Mouse (Mus musculus): ENCODE data around the gene Atp11b.
A peak's percentile ranks its signal among the peaks of the same experiment; 100 is the strongest.

The Atp11b gene

DNA sequence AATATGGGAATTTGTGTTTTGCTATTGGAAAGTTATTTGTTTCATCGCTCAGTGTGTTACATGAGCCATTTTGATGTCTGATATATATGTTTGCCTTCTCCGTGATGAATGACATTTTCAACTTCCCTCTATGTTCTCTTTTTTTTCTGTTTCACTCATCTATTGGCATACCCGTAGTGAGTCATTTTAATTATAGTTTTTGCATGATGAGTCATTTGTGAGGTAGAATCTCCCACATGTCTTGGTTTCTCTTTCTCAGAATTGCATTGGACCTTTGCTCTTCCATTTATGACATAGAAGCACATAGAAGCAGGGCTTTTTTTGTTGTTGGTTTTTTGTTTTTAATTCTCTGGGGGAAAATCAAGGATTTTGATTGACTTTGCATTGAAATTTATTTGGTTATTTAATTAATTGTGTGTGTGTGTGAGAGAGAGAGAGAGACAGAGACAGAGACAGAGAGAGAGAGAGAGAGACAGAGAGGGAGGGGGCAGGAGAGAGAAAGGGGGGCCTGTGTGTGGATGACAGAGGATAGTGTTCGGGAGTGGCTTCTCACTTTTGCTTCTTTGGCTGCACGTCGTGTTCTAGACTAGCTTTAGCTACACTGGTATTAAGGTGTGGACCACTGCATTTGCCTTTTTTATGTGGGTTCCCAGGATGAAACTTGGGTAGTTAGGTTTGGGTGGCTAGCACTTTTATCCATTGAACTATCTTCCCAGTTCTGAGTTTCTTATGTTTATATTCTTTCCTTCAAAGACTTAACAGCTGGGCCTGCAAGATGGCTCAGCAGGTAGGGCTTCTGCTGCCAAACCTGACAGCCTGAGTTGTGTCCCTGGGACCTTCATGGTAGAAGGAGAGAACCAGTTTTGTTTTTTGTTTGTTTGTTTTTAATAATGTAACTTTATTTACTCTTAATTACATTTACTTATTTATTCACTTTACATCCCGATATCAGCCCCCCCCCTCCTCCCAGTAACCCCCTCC lies 11.0 kb downstream of the Atp11b start:
- DNase-seq (ENCODE audit: low read depth, low spot score): peak; percentile 61

DNA sequence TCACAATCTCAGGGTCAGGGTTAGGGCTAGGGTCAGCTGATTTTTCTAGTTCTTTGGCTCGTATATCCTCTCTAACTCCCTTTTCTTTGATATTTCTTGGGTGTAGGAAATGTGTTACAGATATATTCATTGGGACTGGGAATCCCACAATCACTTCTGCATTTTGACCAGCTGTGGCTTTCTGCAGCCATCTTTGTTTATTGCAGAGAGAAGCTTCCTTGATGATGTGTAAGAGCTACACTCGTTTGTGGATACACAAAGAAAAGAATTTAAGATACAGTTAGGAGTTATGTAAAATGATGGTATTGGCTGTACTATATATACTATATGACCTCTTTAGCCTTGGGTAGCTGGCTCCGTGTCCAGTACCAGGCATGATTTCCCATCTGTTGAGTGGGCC lies 25.8 kb downstream of the Atp11b start:
- no peak for DNase-seq (ENCODE audit: low read depth, low spot score)

DNA sequence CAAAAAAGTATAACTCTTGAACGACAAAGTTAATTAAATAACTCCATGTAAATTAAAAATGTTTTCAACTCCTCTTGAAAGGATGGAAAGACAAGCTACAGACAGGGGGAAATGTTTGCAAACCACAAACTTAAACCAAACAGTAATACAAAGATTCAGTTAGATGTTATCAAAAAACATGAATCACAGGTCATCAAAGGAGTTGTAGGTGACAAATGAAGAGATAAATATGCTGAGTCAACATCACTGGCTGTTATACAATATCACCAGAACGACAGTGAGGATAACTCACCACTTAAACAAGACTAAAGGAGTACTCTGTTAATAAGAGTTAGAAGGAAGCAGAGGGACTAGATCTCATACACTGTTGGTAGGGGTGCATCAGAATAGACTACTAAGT lies 48.1 kb downstream of the Atp11b start:
- DNase-seq (ENCODE audit: low read depth, low spot score): no peak

DNA sequence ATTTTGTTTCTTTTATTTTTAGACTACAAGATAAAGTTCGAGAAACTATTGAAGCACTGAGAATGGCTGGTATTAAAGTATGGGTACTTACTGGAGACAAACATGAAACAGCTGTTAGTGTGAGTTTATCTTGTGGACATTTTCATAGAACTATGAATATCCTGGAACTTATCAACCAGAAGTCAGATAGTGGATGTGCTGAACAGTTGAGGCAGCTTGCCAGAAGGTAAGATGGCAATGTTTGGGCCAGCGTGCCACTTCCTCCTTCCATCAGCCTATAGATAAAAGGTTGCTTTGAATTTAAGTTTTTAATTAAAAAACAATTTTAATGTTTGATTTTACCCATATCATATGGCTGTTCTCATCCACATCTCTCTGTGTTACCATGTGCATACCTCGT lies 66.0 kb downstream of the Atp11b start:
- no peak for DNase-seq (ENCODE audit: low read depth, low spot score)

DNA sequence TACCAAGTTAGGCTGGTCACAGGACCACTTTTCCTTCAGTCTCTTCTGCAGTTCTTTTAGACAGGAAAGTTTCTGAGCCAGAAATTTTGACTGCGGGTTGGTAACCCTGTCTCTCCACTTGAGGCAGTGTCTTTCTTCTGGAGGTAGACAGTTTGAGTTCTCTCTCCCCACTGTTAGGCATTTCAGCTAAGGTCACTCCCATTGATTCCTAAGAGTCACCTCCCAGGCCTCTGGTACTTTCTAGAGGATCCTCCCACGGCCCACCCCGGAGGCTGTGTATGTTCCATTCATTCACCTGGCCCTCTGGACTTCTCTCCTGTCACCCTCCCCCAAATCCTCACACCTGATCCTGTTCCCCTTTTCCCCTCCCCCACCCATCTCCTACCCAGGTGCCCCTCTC lies 68.1 kb downstream of the Atp11b start:
- DNase-seq (ENCODE audit: low read depth, low spot score): no peak

DNA sequence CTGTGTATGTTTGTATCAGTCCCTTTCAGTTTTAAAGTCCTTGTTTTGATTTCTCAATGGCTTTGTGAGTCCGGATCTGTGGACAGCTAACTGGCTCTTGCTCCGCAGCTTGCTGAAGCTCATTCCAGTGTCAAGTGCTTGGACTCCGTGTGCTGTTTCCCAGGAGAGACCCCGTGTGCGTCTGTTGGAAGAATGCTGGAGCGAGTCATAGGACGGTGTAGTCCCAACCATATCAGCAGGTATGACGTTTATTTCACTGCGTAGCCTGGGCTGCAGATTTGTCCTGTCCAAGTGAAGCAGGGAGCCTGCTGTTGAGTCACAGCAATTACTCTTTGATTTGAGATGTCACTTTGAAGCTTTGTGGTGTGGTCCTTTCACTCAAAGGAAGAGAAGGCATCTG lies 95.4 kb downstream of the Atp11b start:
- no peak for DNase-seq (ENCODE audit: low read depth, low spot score)

DNA sequence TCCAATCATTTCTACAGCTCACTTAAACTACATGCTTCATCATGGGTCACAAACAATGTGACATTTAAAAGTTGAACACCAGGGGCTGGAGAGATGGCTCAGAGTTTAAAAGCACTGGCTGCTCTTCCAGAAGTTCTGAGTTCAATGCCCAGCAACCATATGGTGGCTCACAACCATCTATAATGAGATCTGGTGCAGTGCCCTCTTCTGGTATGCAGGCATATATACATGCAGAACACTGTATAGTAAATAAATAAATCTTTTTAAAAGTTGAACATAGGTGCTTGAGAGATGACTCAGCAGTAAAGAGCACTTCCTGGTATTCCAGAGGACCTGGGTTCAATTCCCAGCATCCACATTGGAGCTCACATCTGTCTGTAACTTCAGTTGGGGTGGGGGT lies 129.4 kb downstream of the Atp11b start:
- DNase-seq (ENCODE audit: low read depth, low spot score): peak; percentile 49

DNA sequence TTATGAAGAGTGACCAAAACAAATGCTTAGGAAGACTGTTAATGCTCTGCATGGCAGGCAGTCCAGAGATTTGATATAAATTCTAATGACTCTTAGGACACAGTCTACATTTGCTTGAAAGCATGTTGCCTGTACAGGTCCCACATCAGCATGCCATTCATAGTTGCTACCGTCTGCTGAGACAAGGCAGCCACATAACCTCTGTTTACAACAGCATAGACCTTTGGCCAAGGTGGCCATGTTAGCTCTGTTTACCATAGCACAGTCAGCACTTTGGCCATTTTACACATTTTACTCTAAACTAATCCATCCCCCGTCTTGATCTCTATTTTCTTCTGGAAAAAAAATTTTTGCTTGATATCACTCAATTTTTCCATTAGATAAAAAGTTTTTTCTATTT lies 135.6 kb downstream of the Atp11b start:
- no peak for DNase-seq (ENCODE audit: low read depth, low spot score)

DNA sequence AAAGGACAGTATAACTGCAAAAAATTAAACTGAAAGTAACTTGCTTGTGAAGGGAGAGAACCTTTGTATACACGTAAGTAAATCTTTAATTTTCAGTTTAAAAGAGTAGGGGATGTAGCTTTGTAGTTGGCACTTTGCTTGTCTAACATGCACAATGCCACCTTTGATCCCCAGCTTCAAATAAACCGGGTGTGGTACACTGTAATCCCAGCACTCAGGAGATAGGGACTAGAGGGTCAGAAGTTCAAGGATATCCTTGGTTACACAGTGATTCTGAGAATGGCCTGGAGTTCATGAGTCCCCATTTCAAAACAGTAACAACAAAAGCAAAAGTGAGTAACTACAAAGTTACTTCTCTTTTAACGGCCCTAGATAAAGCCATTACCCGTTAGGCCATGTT lies 137.2 kb downstream of the Atp11b start:
- DNase-seq (ENCODE audit: low read depth, low spot score): no peak

DNA sequence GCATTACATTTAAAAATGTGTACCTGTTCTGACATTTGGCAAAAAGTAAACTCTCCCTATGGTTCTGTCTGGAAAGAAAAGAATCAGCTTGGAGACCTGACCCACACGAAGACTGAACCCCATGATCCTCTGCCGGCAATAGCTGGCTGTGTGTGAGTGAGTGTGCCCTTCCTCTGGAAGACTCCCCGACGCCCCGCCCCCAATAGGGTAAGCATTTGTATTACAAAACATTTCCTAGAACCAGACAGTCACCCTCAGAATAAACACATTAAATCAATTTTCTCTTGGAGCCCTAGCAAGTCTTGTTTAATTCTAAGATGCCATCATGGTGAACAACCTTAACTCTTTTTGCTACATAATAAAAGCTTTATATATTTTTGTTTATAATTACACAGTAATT lies 139.2 kb downstream of the Atp11b start:
- DNase-seq (ENCODE audit: low read depth, low spot score): no peak

DNA sequence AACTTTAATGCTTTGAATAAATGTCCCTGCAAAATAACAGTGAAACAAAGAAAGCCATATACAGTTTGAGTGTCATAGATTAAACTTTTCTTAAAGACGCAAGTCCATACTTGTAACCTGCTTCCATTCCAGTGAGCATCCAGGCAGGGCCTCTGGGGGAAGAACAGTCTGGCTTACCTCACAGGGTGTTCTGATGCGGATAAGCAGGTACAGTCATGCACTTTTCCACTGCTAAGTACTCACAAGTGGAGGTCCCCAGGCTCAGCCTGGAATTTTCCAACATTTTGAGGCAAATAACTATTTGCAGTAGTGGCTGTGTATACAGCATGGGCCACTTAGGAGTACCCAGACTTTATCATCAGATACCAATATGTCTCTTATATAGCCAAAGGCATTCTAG lies 144.0 kb downstream of the Atp11b start:
- DNase-seq (ENCODE audit: low read depth, low spot score): no peak

DNA sequence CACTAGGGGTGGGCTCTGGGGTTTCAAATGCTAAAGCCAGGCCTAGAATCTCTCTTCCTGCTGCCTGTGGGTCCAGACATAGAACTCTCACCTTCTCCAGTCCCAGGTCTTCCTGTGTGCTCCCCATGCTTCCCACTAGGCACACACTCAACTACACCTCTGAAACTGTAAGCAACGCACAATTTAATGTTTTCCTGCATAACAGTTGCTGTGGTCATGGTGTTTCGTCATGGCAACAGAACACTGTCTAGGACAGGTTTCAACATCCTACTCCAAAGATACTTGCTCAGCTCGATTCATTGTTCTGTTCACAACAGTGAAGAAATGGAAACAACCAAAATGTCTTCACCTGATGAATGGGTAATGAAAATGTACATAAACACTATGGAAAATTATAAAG lies 145.2 kb downstream of the Atp11b start:
- DNase-seq (ENCODE audit: low read depth, low spot score): no peak

DNA sequence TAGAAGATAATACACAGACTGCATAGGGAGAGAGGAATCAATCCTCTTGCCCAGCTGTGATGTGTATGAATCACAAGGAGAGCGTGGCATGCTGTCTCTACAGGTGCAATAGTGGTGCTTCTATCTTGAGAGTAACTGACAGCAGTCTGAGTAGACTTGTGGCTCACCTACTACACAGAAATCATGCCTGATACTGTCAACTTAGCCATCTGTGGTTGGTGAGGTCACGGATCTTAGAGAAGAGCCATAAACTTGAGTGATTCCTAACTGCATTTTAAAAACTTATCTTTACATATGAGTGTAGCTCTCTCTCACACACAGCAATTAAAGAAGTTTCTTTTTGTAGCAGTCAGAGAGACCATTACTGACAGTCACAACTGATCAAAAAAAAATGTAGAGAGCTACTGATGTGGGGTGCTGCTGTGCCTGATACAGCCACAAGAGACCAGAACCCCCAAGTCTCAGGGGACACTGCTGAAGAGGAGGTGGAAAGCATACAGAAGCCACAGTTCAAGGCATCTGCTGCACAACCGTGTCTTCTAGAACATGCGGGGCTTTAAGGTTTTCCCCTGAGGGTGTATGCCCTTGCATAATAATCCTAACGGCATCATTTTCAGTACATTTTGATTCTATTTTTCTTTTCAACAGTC lies 146.8 kb downstream of the Atp11b start:
- DNase-seq (ENCODE audit: low read depth, low spot score): no peak

Measured in CD4-positive, CD25-positive, alpha-beta regulatory T cell, adult 2 months (primary cell).